Mouse (Mus musculus) neural tube, embryonic 14.5 days (tissue): ENCODE data around the gene Pik3ca. TPM values are rescaled to one million over a fixed set of nuclear protein-coding genes. Genes with fewer than 3 reads are reported as not detected.

ENCODE experiments used
- ATAC-seq: fragments of 200-750 bp; cut with Nextera tagmentation; 2 replicates; pipeline ENCODE4 v1.8.0; 2017; ENCODE audit warnings: low read depth, mild to moderate bottlenecking, moderate TSS enrichment, moderate library complexity
- H3K27ac ChIP-seq: fragments of 300-500 bp; sonication (generic); 2 replicates; pipeline ENCODE4 v1.5.1; 2014; ENCODE audit warnings: low read depth, mild to moderate bottlenecking, control low read depth, low read length, moderate library complexity, mixed read lengths
- H3K27me3 ChIP-seq: fragments of 300-500 bp; sonication (generic); 2 replicates; pipeline ENCODE4 v1.6.1; 2014; ENCODE audit warnings: low read length; ENCODE audit not compliant: control insufficient read depth, insufficient read depth
- H3K36me3 ChIP-seq: fragments of 300-500 bp; sonication (generic); 2 replicates; pipeline ENCODE4 v1.6.1; 2014; ENCODE audit warnings: low read length, mixed read lengths; ENCODE audit not compliant: control insufficient read depth, insufficient read depth
- H3K4me1 ChIP-seq: fragments of 300-500 bp; sonication (generic); 2 replicates; pipeline ENCODE4 v1.6.1; 2014; ENCODE audit warnings: low read length; ENCODE audit not compliant: control insufficient read depth, insufficient read depth
- H3K4me2 ChIP-seq: fragments of 300-500 bp; sonication (generic); 2 replicates; pipeline ENCODE4 v1.6.1; 2014; ENCODE audit warnings: mild to moderate bottlenecking, low read depth, low read length, control low read depth
- H3K4me3 ChIP-seq: fragments of 300-500 bp; sonication (generic); 2 replicates; pipeline ENCODE4 v1.5.1; 2014; ENCODE audit warnings: low read depth, low read length, control low read depth, mixed read lengths
- H3K9ac ChIP-seq: fragments of 300-500 bp; sonication (generic); replicated peaks from 2 replicates; pipeline ENCODE4 v1.6.1; 2014; ENCODE audit warnings: low read depth, mild to moderate bottlenecking, control low read depth, low read length, mixed read lengths
- H3K9me3 ChIP-seq: fragments of 300-500 bp; sonication (generic); 2 replicates; pipeline ENCODE4 v1.6.1; 2016; ENCODE audit warnings: low read length; ENCODE audit not compliant: control insufficient read depth
- WGBS: fragments of 180-500 bp; shearing (Covaris S2); extraction: QIAGEN DNeasy Blood & Tissue Kit; methylation state at CpG from one replicate; pipeline ENCODE4 v1.1.7; 2014; 5-methylcytosine and 5-hydroxymethylcytosine counted together
- polyA plus RNA-seq: library from polyadenylated mRNA; unstranded; fragments of >200 nt; fragmentation: Nextera tagmentation; extraction: Ambion mirVana; gene quantifications from 2 replicates; pipeline ENCODE4 v1.2.1, GENCODE M21; 2014

The Pik3ca gene
- polyA plus RNA-seq, 1 experiment from 2014 or later, result 26.7 TPM

DNA sequence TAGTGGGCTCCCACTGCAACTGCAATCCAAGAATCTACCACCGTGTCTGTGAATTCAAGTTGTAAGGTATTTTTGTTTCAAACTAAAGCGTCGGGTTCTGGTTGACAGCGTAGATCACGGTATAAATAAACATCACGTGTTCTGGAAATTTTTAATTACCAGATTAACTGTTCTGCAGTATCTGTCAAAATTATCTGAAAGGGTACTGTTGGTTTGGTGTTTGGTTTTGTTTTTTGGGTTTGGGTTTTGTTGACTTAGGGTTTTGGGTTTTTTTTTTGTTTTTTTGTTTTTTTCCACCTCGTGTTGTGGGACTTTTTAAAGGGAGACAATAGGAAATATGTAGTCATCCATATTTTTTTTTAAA lies 686 bp downstream of the Pik3ca start:
- ATAC-seq, result no peak
- H3K27ac ChIP-seq, result no peak overlapping the region
- no peaks in the 10 kb centered on the region for H3K27me3 ChIP-seq
- H3K4me3 ChIP-seq, result peak overlapping the region; percentile 88
- 2% methylated on average over 7 of the region's 7 CpGs for WGBS
- H3K4me1 ChIP-seq, result peaks cover 20% of the 10 kb centered on the region
- peak overlapping the region; percentile 58 for H3K4me2 ChIP-seq
- peak overlapping the region; percentile 96; the same call in 1 of the 2 replicates for H3K9ac ChIP-seq
- H3K36me3 ChIP-seq, result no peaks in the 10 kb centered on the region
- no peaks in the 10 kb centered on the region for H3K9me3 ChIP-seq

GRCm38 (mm10) chr3:32398623-32399022 lies 1.2 kb downstream of the Pik3ca start:
- H3K9me3 ChIP-seq, result no peaks in the 10 kb centered on the region
- no peaks in the 10 kb centered on the region for H3K36me3 ChIP-seq
- ATAC-seq, result no peak
- H3K27me3 ChIP-seq, result no peaks in the 10 kb centered on the region
- no peak overlapping the region for H3K9ac ChIP-seq
- peak overlapping the region; percentile 88; the same call in 1 of the 2 replicates for H3K4me3 ChIP-seq
- peak overlapping the region; percentile 58 for H3K4me2 ChIP-seq
- peaks cover 20% of the 10 kb centered on the region for H3K4me1 ChIP-seq
- H3K27ac ChIP-seq, result no peak overlapping the region
- WGBS, result 31% methylated on average over 4 of the region's 4 CpGs

GRCm38 (mm10) chr3:32399381-32399780 lies 1.9 kb downstream of the Pik3ca start:
- Histone ChIP-seq H3K27ac (no peak overlapping the region), H3K4me1 (peaks cover 20% of the 10 kb centered on the region), H3K27me3 (no peaks in the 10 kb centered on the region), H3K9ac (no peak overlapping the region), H3K4me2 (no peak overlapping the region), H3K4me3 (no peak overlapping the region), H3K9me3 (no peaks in the 10 kb centered on the region), H3K36me3 (no peaks in the 10 kb centered on the region)
- no peak for ATAC-seq
- WGBS, result 19% methylated on average over 4 of the region's 4 CpGs

GRCm38 (mm10) chr3:32399931-32400330 lies 2.5 kb downstream of the Pik3ca start:
- Histone ChIP-seq H3K9ac (no peak overlapping the region), H3K4me2 (no peak overlapping the region), H3K27ac (no peak overlapping the region), H3K27me3 (no peaks in the 10 kb centered on the region), H3K4me3 (no peak overlapping the region), H3K9me3 (no peaks in the 10 kb centered on the region), H3K4me1 (peaks cover 20% of the 10 kb centered on the region), H3K36me3 (no peaks in the 10 kb centered on the region)
- ATAC-seq, result no peak
- WGBS, result 50% methylated on average over 2 of the region's 2 CpGs

GRCm38 (mm10) chr3:32401591-32401990 lies 4.1 kb downstream of the Pik3ca start:
- H3K4me2 ChIP-seq, result no peak overlapping the region
- H3K9ac ChIP-seq, result no peak overlapping the region
- peaks cover 18% of the 10 kb centered on the region for H3K4me1 ChIP-seq
- WGBS, result 77% methylated on average over 3 of the region's 3 CpGs
- H3K4me3 ChIP-seq, result no peak overlapping the region
- H3K36me3 ChIP-seq, result no peaks in the 10 kb centered on the region
- H3K9me3 ChIP-seq, result no peaks in the 10 kb centered on the region
- no peaks in the 10 kb centered on the region for H3K27me3 ChIP-seq
- H3K27ac ChIP-seq, result no peak overlapping the region
- ATAC-seq, result no peak

GRCm38 (mm10) chr3:32402990-32403885 lies 5.8 kb downstream of the Pik3ca start:
- H3K4me2 ChIP-seq, result no peak overlapping the region
- H3K9ac ChIP-seq, result no peak overlapping the region
- H3K4me3 ChIP-seq, result no peak overlapping the region
- WGBS, result 86% methylated on average over 7 of the region's 7 CpGs
- no peaks in the 10 kb centered on the region for H3K9me3 ChIP-seq
- no peak overlapping the region for H3K27ac ChIP-seq
- H3K27me3 ChIP-seq, result no peaks in the 10 kb centered on the region
- H3K4me1 ChIP-seq, result peaks cover 20% of the 10 kb centered on the region
- ATAC-seq, result no peak
- H3K36me3 ChIP-seq, result no peaks in the 10 kb centered on the region

GRCm38 (mm10) chr3:32405699-32406098 lies 8.2 kb downstream of the Pik3ca start:
- H3K9ac ChIP-seq, result no peak overlapping the region
- 83% methylated on average over 1 of the region's 1 CpGs for WGBS
- no peaks in the 10 kb centered on the region for H3K36me3 ChIP-seq
- 0 out of 2 replicates have a peak, but pooled peaks cover 2% of the 10 kb centered on the region for H3K4me1 ChIP-seq
- H3K4me3 ChIP-seq, result no peak overlapping the region
- H3K4me2 ChIP-seq, result no peak overlapping the region
- no peaks in the 10 kb centered on the region for H3K9me3 ChIP-seq
- H3K27me3 ChIP-seq, result no peaks in the 10 kb centered on the region
- no peak for ATAC-seq
- no peak overlapping the region for H3K27ac ChIP-seq

- no peak overlapping the region for H3K27ac ChIP-seq
- H3K4me1 ChIP-seq, result 0 out of 2 replicates have a peak, but pooled peaks cover 2% of the 10 kb centered on the region
- no peaks in the 10 kb centered on the region for H3K27me3 ChIP-seq
- H3K9ac ChIP-seq, result no peak overlapping the region
- no peak overlapping the region for H3K4me2 ChIP-seq
- no peak overlapping the region for H3K4me3 ChIP-seq
- 81% methylated on average over 6 of the region's 6 CpGs for WGBS
- H3K9me3 ChIP-seq, result no peaks in the 10 kb centered on the region
- no peak for ATAC-seq
- no peaks in the 10 kb centered on the region for H3K36me3 ChIP-seq
Measured at GRCm38 (mm10) chr3:32406804-32407203, 9.3 kb downstream of the Pik3ca start.

DNA sequence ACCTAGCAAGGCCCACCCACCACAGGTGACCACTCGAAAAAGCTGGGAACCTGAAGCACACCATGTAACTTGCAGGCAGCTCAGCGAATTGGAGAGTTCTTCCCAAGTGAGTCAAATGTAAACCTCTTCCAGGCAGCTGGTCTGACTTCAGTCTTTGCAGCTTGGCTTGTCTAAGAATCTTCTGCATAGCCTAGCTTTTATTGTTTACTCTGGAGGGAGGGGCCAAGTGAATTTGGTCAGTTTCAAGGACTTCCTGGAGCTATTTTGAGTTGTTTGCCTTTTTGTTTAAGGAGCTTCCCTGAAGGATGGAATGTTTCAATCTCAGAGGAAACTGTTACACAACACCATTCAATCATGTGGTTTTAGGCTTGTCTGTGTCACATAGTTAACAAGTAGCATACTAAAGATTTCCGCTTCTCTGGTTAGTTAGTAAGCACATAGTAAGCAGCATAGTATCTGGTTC lies 11.4 kb downstream of the Pik3ca start:
- H3K9ac ChIP-seq, result no peak overlapping the region
- H3K4me2 ChIP-seq, result no peak overlapping the region
- H3K36me3 ChIP-seq, result no peaks in the 10 kb centered on the region
- 0 out of 2 replicates have a peak, but pooled peaks cover 2% of the 10 kb centered on the region for H3K4me1 ChIP-seq
- 97% methylated on average over 3 of the region's 3 CpGs for WGBS
- H3K9me3 ChIP-seq, result no peaks in the 10 kb centered on the region
- no peaks in the 10 kb centered on the region for H3K27me3 ChIP-seq
- ATAC-seq, result no peak
- no peak overlapping the region for H3K4me3 ChIP-seq
- no peak overlapping the region for H3K27ac ChIP-seq
